Mouse (Mus musculus) lung, embryonic 15.5 days (tissue): ENCODE measurements around the gene Boc. TPM values are rescaled to one million over a fixed set of nuclear protein-coding genes. Genes with fewer than 3 reads are reported as not detected.

ENCODE experiments used
- ATAC-seq: fragments of 200-750 bp; cut with Nextera tagmentation; 2 replicates; pipeline ENCODE4 v1.8.0; 2017; ENCODE audit warnings: moderate number of reproducible peaks, borderline replicate concordance; ENCODE audit not compliant: low FRiP score, low TSS enrichment; ENCODE audit errors: extremely low read depth
- H3K27ac ChIP-seq: fragments of 300-500 bp; sonication (generic); 2 replicates; pipeline ENCODE4 v1.5.1; 2015; ENCODE audit warnings: moderate library complexity, mild to moderate bottlenecking, inconsistent platforms
- H3K27me3 ChIP-seq: fragments of 300-500 bp; sonication (generic); 2 replicates; pipeline ENCODE4 v1.6.1; 2015; ENCODE audit warnings: inconsistent platforms
- H3K36me3 ChIP-seq: fragments of 300-500 bp; sonication (generic); 2 replicates; pipeline ENCODE4 v1.6.1; 2015; ENCODE audit warnings: inconsistent platforms
- H3K4me1 ChIP-seq: fragments of 300-500 bp; sonication (generic); 2 replicates; pipeline ENCODE4 v1.6.1; 2015; ENCODE audit warnings: inconsistent platforms
- H3K4me2 ChIP-seq: fragments of 300-500 bp; sonication (generic); 2 replicates; pipeline ENCODE4 v1.6.1; 2015; ENCODE audit warnings: inconsistent platforms, mild to moderate bottlenecking, moderate library complexity
- H3K4me3 ChIP-seq: fragments of 300-500 bp; sonication (generic); 2 replicates; pipeline ENCODE4 v1.5.1; 2015; ENCODE audit warnings: mild to moderate bottlenecking, inconsistent platforms
- H3K9ac ChIP-seq: fragments of 300-500 bp; sonication (generic); 2 replicates; pipeline ENCODE4 v1.6.1; 2015; ENCODE audit warnings: inconsistent platforms
- H3K9me3 ChIP-seq: fragments of 300-500 bp; sonication (generic); 2 replicates; pipeline ENCODE4 v1.6.1; 2016; ENCODE audit warnings: inconsistent platforms
- WGBS: fragments of 180-500 bp; shearing (Covaris S2); methylation state at CpG from one replicate; pipeline ENCODE4 v1.1.7; 2015; 5-methylcytosine and 5-hydroxymethylcytosine counted together
- polyA plus RNA-seq: library from polyadenylated mRNA; unstranded; fragments of >200 nt; fragmentation: Nextera tagmentation; extraction: Ambion mirVana; gene quantifications from 2 replicates; pipeline ENCODE4 v1.2.1, GENCODE M21; 2015

Gene Boc
- polyA plus RNA-seq: 29.2 and 29.9 TPM in 2 replicates

GRCm38 (mm10) chr16:44558471-44559329, at the start of gene Boc:
Boc (minus strand) TSS chr16:44558897.
- no peaks in the 10 kb centered on the region for H3K9me3 ChIP-seq
- 0% methylated on average over 42 of the region's 46 CpGs for WGBS
- H3K4me1 ChIP-seq: peaks cover 24% of the 10 kb centered on the region
- peak within 1 kb of the TSS; percentile 78 for H3K4me3 ChIP-seq
- H3K27me3 ChIP-seq: no peaks in the 10 kb centered on the region
- ATAC-seq: peak; percentile 80
- peak within 1 kb of the TSS; percentile 66 for H3K9ac ChIP-seq
- H3K27ac ChIP-seq: peak within 1 kb of the TSS; percentile 95
- H3K36me3 ChIP-seq: no peaks in the 10 kb centered on the region
- H3K4me2 ChIP-seq: peak within 1 kb of the TSS; percentile 85

- Histone ChIP-seq H3K27me3 (no peaks in the 10 kb centered on the region), H3K9ac (no peak overlapping the region), H3K27ac (no peak overlapping the region), H3K4me1 (peaks cover 17% of the 10 kb centered on the region), H3K9me3 (no peaks in the 10 kb centered on the region), H3K4me2 (no peak overlapping the region), H3K36me3 (no peaks in the 10 kb centered on the region), H3K4me3 (no peak overlapping the region)
- 91% methylated on average over 1 of the region's 1 CpGs for WGBS
- no peak for ATAC-seq
These were observed 47.9 kb upstream of the Boc start for GRCm38 (mm10) chr16:44606643-44607042.

- H3K36me3 ChIP-seq: no peaks in the 10 kb centered on the region
- H3K27me3 ChIP-seq: no peaks in the 10 kb centered on the region
- H3K4me2 ChIP-seq: no peak overlapping the region
- WGBS: 37% methylated on average over 9 of the region's 9 CpGs
- H3K4me1 ChIP-seq: peaks cover 26% of the 10 kb centered on the region
- peak; percentile 67 for ATAC-seq
- H3K27ac ChIP-seq: peak overlapping the region; percentile 21; the same call in 1 of the 2 replicates
- H3K9ac ChIP-seq: no peak overlapping the region
- no peaks in the 10 kb centered on the region for H3K9me3 ChIP-seq
- no peak overlapping the region for H3K4me3 ChIP-seq
These were observed 45.4 kb upstream of the Boc start for GRCm38 (mm10) chr16:44604021-44604616.

- Histone ChIP-seq H3K4me1 (peaks cover 26% of the 10 kb centered on the region), H3K9me3 (no peaks in the 10 kb centered on the region), H3K9ac (no peak overlapping the region), H3K4me2 (no peak overlapping the region), H3K4me3 (no peak overlapping the region), H3K27me3 (no peaks in the 10 kb centered on the region), H3K27ac (no peak overlapping the region), H3K36me3 (no peaks in the 10 kb centered on the region)
- no peak for ATAC-seq
- WGBS: 41% methylated on average over 8 of the region's 8 CpGs
These were observed 43.5 kb upstream of the Boc start for GRCm38 (mm10) chr16:44601999-44602794.

- Histone ChIP-seq H3K4me2 (no peak overlapping the region), H3K9me3 (no peaks in the 10 kb centered on the region), H3K4me1 (peaks cover 26% of the 10 kb centered on the region), H3K4me3 (no peak overlapping the region), H3K27me3 (no peaks in the 10 kb centered on the region), H3K36me3 (no peaks in the 10 kb centered on the region), H3K9ac (no peak overlapping the region), H3K27ac (no peak overlapping the region)
- no peak for ATAC-seq
- 31% methylated on average over 2 of the region's 2 CpGs for WGBS
These were observed 42.5 kb upstream of the Boc start for GRCm38 (mm10) chr16:44601182-44601581.

- ATAC-seq: no peak
- WGBS: 45% methylated on average over 2 of the region's 2 CpGs
These were observed 38.6 kb upstream of the Boc start for GRCm38 (mm10) chr16:44597106-44597806.

GRCm38 (mm10) chr16:44589506-44589905, 30.8 kb upstream of the Boc start:
- H3K4me2 ChIP-seq: no peak overlapping the region
- ATAC-seq: no peak
- WGBS: 50% methylated on average over 1 of the region's 1 CpGs
- H3K27ac ChIP-seq: no peak overlapping the region
- no peak overlapping the region for H3K4me3 ChIP-seq
- no peaks in the 10 kb centered on the region for H3K4me1 ChIP-seq
- no peak overlapping the region for H3K9ac ChIP-seq
- H3K9me3 ChIP-seq: no peaks in the 10 kb centered on the region
- H3K36me3 ChIP-seq: no peaks in the 10 kb centered on the region
- H3K27me3 ChIP-seq: no peaks in the 10 kb centered on the region

More at GRCm38 (mm10) chr16:44597106-44597806, 38.6 kb upstream of the Boc start:
- Histone ChIP-seq H3K9me3 (no peaks in the 10 kb centered on the region), H3K27ac (no peak overlapping the region), H3K4me2 (no peak overlapping the region), H3K4me3 (no peak overlapping the region), H3K36me3 (no peaks in the 10 kb centered on the region), H3K27me3 (no peaks in the 10 kb centered on the region), H3K9ac (no peak overlapping the region), H3K4me1 (peaks cover 14% of the 10 kb centered on the region)

- Histone ChIP-seq H3K9me3 (no peaks in the 10 kb centered on the region), H3K4me3 (no peak overlapping the region), H3K4me1 (peaks cover 8% of the 10 kb centered on the region; the same call in 1 of the 2 replicates), H3K36me3 (no peaks in the 10 kb centered on the region), H3K4me2 (peak overlapping the region; percentile 24; the same call in 1 of the 2 replicates), H3K9ac (no peak overlapping the region), H3K27me3 (no peaks in the 10 kb centered on the region), H3K27ac (no peak overlapping the region)
- 19% methylated on average over 15 of the region's 15 CpGs for WGBS
- peak; percentile 5; the same call in 1 of the 2 replicates for ATAC-seq
These were observed 20.8 kb upstream of the Boc start for GRCm38 (mm10) chr16:44579421-44580024.

GRCm38 (mm10) chr16:44578551-44578950, 19.9 kb upstream of the Boc start:
- Histone ChIP-seq H3K4me2 (no peak overlapping the region), H3K4me3 (no peak overlapping the region), H3K9me3 (no peaks in the 10 kb centered on the region), H3K27ac (no peak overlapping the region), H3K9ac (no peak overlapping the region), H3K4me1 (peaks cover 8% of the 10 kb centered on the region; the same call in 1 of the 2 replicates), H3K36me3 (no peaks in the 10 kb centered on the region), H3K27me3 (no peaks in the 10 kb centered on the region)
- ATAC-seq: no peak
- 83% methylated on average over 1 of the region's 1 CpGs for WGBS

- Histone ChIP-seq H3K27ac (no peak overlapping the region), H3K9ac (no peak overlapping the region), H3K4me1 (peaks cover 14% of the 10 kb centered on the region), H3K36me3 (no peaks in the 10 kb centered on the region), H3K9me3 (no peaks in the 10 kb centered on the region), H3K4me2 (no peak overlapping the region), H3K4me3 (no peak overlapping the region), H3K27me3 (no peaks in the 10 kb centered on the region)
- ATAC-seq: no peak
These were observed 9.4 kb upstream of the Boc start for GRCm38 (mm10) chr16:44568056-44568455.
